Mouse (Mus musculus) bone marrow macrophage, adult 2 months (primary cell): Measurements from ENCODE around the gene Tmco4. TPM values are rescaled to one million over a fixed set of nuclear protein-coding genes. Genes with fewer than 3 reads are reported as not detected.

Source experiments
- H3K27ac ChIP-seq: 2 replicates; pipeline ENCODE4 v1.5.1; 2012; ENCODE audit warnings: low read depth, low read length; ENCODE audit not compliant: insufficient read depth
- H3K4me1 ChIP-seq: 2 replicates; pipeline ENCODE4 v1.6.1; 2012; ENCODE audit warnings: low read length; ENCODE audit not compliant: control insufficient read depth, insufficient read depth
- H3K4me3 ChIP-seq: 2 replicates; pipeline ENCODE4 v1.5.1; 2012; ENCODE audit warnings: mild to moderate bottlenecking, low read length, moderate library complexity; ENCODE audit not compliant: insufficient read depth
- CTCF ChIP-seq: IDR thresholded peaks from 2 replicates; pipeline ENCODE4 v1.5.1; 2012; ENCODE audit warnings: low read depth, mild to moderate bottlenecking, low read length, moderate library complexity
- POLR2A ChIP-seq: IDR thresholded peaks from 2 replicates; pipeline ENCODE4 v1.6.1; 2012; ENCODE audit warnings: mild to moderate bottlenecking, low read depth, low read length, borderline replicate concordance
- polyA plus RNA-seq: library from polyadenylated mRNA; stranded (reverse); fragments of >200 nt; gene quantifications from 2 replicates; pipeline ENCODE4 v1.2.4, GENCODE M21; 2012; ENCODE audit not compliant: missing spikeins, insufficient read depth, insufficient read length

Tmco4 gene
- polyA plus RNA-seq, 1 experiment: 6.5 TPM

DNA sequence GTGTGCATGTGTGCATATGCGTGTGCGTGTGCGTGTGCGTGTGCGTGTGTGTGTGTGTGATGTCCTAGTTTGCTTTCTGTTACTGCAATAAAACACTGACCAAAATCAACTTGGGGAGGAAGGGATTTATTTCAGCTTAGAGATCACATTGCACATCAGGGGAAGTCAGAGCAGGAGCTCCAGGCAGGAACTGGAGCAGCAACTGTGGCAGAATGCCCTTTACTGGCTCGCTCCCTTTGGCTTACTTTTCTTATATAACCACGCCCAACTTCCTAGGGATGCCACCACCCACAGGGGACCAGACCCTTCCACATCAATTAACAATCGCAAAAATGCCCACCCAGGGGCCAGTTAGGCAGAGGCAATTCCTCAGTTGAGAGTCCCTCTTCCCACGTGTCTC is 14.1 kb upstream of the Tmco4 start:
- H3K4me1 ChIP-seq: no peaks in the 10 kb centered on the region
- H3K4me3 ChIP-seq: no peak overlapping the region
- TF ChIP-seq POLR2A (no peak), CTCF (no peak)

DNA sequence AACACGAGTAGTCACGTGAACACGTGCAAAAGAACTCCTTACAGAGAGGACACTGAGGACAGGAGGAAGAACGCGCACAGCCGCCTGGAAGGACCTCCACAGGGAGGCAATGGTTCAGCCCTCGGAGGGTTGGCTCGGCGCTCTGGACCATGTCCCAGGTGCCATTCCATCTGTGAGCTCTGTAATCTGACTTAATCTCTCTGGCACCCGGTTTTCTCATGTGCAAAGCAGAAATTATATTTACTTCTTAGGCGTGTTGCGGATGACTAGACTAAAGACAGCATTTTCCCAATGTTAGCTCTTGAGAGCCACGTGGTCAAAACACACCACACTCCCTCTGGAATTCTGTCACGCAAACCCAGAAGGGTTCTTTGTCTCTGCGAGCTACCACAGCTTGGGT is 13.6 kb upstream of the Tmco4 start:
- Histone ChIP-seq H3K4me1 (no peaks in the 10 kb centered on the region), H3K27ac (no peak overlapping the region), H3K4me3 (no peak overlapping the region)
- TF ChIP-seq POLR2A: no peak
- TF ChIP-seq CTCF: no peak

More for the DNA sequence above, 14.1 kb upstream of the Tmco4 start:
- no peak overlapping the region for H3K27ac ChIP-seq

DNA sequence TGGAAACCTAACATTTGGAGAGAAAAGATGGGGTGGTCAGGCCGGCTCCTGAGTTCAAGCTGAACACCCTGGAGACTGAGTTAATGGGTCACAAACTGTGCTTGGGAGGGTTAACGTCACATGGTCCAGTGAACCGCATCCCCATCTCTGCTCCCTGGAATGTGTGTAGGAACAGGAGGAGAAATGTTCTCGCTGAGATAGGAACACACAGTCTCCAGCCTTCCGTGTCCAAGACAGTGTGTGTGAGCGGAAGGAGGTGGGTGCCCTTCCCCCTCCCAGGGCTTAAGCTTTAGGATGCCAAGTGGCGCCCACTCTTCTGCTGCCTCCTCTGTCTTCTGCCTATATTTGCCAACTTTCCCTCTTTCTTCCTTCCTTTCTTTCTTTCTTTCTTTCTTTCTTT is 12.8 kb upstream of the Tmco4 start:
- Histone ChIP-seq H3K4me3 (no peak overlapping the region), H3K4me1 (no peaks in the 10 kb centered on the region), H3K27ac (no peak overlapping the region)
- TF ChIP-seq POLR2A: no peak
- TF ChIP-seq CTCF: no peak

DNA sequence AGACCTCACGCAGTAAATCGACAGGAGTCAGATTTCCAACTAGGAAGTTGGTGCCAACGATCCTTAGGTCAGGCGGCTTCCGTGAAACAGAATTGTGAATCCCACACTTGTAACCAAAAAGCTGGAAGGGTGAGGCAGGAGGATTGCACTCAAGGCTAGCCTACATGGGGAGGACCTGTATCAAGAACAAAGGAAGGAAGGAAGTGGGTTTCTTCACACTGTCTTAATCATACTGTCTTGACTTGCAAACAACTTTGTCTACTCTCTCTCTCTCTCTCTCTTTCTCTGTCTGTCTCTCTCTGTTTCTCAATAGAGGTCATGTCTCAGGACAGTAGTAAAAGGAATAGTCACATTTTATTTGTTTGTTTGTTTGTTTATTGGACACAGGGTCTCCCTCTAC is 10.0 kb upstream of the Tmco4 start:
- Histone ChIP-seq H3K4me1 (no peaks in the 10 kb centered on the region), H3K27ac (no peak overlapping the region), H3K4me3 (no peak overlapping the region)
- TF ChIP-seq CTCF: no peak

DNA sequence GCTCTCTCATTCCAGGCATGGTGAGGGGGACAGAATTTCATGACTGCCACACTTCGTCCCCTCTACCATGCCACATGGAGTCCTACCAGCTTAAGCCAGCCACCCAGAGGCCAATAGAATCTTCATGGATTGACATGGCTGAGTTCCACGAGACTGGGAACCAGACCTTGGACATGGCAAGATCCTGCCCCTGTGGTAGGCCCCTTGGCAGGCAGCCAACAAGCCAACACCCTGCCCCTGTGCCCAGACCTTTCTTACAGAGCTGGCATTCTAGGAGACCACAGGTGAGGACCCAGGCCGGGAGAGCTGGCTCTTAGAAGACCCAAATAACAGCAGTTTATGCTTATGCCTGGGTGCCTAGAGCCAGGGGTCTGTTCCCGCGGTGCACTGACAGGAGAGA is 6.8 kb upstream of the Tmco4 start:
- Histone ChIP-seq H3K4me3 (no peak overlapping the region), H3K4me1 (peaks cover 17% of the 10 kb centered on the region), H3K27ac (no peak overlapping the region)
- TF ChIP-seq CTCF: no peak
- no peak for TF ChIP-seq POLR2A

DNA sequence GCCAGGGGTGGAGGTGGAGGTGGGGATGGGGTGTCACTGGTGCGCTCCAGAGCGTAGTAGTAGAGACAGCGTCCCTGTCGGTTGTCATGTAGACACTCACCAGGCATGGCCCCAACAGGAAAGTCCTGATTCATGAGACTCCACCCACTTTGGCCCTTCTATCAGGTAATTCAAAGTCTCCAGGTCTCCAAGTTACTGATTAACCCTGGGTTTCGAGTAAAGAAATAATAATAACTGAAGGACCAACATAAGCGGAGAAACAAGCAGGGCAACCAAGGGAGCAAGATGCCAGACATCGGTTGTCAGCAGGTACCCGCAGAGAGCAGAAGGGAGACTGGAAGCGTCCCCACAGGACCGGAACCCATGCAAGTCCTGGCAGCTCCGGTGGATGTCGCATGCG is 5.8 kb upstream of the Tmco4 start, which contains the start of gene Rnf186:
TSS of gene Rnf186 (plus strand) at position 247 of the 400 bp plus-strand sequence.
- Histone ChIP-seq H3K27ac (no peak within 1 kb of the TSS), H3K4me1 (peaks cover 23% of the 10 kb centered on the region), H3K4me3 (no peak within 1 kb of the TSS)
- TF ChIP-seq CTCF (no peak), POLR2A (no peak)

DNA sequence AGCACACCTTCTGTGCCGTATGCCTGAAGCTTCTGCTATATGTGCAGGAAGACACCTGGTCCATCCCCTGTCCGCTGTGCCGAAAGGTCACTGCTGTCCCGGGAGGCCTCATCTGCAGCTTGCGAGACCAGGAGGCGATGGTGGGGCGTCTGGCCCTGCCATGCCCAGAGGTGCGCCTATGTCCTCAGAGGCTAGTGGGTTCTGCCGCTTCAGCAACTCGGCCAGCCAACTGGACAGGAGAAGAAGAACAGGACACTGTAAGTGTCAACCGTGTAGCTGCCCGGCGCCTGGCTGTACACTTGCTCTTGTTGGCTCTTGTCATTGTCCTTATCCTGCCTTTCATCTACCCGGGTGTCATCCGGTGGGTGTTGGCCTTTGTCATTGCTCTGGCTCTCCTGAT is 5.2 kb upstream of the Tmco4 start:
- Histone ChIP-seq H3K4me3 (no peak overlapping the region), H3K4me1 (peaks cover 25% of the 10 kb centered on the region), H3K27ac (no peak overlapping the region)
- no peak for TF ChIP-seq CTCF
- no peak for TF ChIP-seq POLR2A

DNA sequence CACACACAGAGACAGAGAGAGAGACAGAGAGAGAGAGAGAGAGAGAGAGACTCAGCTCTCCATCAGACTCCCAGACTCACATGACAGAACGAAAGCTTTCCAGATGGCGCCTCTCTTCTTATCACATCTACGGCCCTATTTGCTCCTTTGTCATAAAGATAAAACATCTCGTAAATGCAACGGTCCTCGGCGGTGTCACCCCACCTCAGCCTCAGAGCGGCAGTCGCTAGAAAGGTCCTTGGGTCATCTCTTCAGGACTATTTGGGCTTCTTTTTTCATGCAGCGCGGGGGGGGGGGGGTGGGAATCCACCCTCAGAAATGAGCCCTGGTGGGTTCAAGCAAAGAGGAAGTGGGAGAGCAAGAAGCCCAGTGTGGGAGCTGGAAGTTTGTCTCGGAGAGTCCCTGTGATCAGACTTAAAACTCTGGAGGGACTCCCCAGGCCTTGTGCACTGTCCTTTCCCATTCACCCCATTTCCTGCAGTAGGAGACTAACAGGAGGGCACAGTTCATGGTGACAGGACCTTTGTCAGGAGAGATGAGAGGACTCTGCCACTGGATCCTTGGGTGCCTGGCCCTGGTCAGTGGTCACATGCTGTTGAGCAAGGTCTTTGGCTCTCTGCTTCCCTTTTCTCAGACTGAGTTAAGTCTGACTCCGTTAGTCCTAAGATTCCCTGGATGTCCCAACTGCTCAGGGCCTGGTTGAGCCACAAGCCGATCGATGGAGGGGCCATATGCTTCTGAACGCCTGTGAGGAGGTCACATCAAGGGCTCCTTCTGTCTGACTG is 3.7 kb upstream of the Tmco4 start:
- TF ChIP-seq CTCF (no peak), POLR2A (no peak)
- Histone ChIP-seq H3K27ac (peak overlapping the region; percentile 87), H3K4me3 (no peak overlapping the region), H3K4me1 (peaks cover 29% of the 10 kb centered on the region)

DNA sequence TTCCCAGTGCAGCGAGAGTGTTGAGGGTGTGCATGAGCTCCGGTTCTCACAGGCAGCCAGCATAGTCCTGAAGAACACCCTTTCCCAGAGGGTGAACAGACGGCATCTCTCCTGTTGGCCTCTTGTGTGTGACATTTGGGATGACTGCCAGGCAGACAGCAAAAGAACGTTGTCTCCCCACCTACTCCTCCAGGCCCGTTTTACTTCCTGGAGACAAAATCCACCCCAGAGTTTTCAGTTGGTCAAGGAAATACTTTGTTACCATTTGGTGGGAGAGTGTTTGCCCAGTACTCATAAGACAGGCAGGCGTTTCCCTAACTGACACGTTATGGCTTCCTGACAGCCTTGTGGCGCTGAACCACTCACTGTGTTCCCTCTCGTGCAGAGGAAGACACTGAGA is 3.0 kb upstream of the Tmco4 start:
- H3K4me1 ChIP-seq: peaks cover 32% of the 10 kb centered on the region
- H3K27ac ChIP-seq: peak overlapping the region; percentile 87
- no peak overlapping the region for H3K4me3 ChIP-seq
- TF ChIP-seq POLR2A (no peak), CTCF (no peak)

DNA sequence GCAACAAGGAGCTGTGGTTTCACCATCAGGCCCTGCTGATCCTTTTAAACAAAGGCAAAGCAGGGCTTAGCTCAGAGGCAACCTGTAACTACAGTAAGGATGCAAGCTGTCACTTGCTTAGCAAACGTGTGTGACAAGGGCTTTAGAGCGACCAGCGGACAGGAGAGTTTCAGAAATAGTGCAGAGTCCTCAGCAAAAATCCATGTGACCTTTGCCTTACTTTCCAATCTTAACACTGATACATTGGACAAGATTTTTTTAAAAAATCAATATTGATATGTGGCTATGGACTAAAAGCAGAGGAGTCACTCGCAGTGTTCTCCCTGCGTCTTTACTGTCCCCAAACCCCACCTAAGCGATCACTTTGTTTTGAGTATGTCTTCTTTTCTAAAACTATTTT is 1.3 kb upstream of the Tmco4 start:
- H3K27ac ChIP-seq: no peak overlapping the region
- H3K4me1 ChIP-seq: peaks cover 39% of the 10 kb centered on the region
- no peak overlapping the region for H3K4me3 ChIP-seq
- no peak for TF ChIP-seq POLR2A
- TF ChIP-seq CTCF: no peak

DNA sequence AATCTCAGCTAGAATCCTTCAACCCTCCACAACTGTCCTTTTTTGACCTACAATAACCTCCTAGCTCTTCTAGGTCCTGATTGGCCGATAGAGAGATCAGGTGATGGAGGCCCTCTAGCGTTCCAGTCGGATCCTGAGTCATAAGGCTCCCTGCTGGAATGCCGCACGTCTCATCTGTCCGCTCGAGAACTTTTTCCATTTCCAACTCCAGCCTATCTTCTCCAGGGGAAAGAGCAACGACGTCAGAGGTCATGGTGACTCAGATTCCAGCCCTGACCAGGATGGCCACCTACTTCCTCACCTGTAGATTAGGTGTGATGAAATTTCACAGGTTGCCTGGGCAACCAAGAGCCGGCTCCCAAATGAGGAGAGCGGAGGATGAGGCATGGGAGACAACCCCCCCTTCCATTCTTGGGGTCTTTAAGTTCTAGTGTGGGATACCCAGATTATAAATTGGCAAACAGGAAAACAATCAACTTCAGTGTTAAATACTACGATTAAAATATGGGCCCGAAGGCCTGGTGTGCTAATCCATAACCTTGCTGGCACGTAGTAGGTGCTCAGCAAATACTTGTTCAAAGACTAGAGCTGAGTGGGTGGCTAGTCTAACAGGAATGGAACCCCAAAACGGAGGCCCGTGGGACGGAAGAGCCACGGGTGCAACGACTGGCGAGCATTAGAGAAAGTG is 405 bp upstream of the Tmco4 start:
- TF ChIP-seq CTCF: no peak; the same call in 1 of the 2 replicates
- Histone ChIP-seq H3K4me3 (peak overlapping the region; percentile 90), H3K4me1 (peaks cover 39% of the 10 kb centered on the region), H3K27ac (peak overlapping the region; percentile 92)
